Mouse (Mus musculus) bone marrow, adult 2 months (tissue): ENCODE measurements at regions not wholly inside any gene's neighbourhood (a gene's known extent, or its start where the extent isn't known, plus 50 kb on each side); places are given as distances from the start of the nearest gene placed in this dataset.
"Not testable (repeated sequence)": the region's sequence is repeated elsewhere in the genome, so short reads cannot be mapped to it uniquely, and the experiment has no call there.

Experiments used
- CTCF ChIP-seq: fragments of 200-500 bp; IDR thresholded peaks from 2 replicates; pipeline ENCODE4 v1.5.1; 2011; ENCODE audit warnings: low read length, control low read depth; ENCODE audit not compliant: control insufficient read depth, insufficient read depth
- POLR2A ChIP-seq: fragments of 200-500 bp; IDR thresholded peaks from 2 replicates; pipeline ENCODE4 v1.6.1; 2011; ENCODE audit warnings: low read depth, mild to moderate bottlenecking, control low read depth, low read length, borderline replicate concordance; ENCODE audit not compliant: control insufficient read depth

- not testable (repeated sequence) for TF ChIP-seq POLR2A, CTCF
These were observed 99.1 kb upstream of the Arl4c start for GRCm38 (mm10) chr1:88801151-88801550.
